Mouse (Mus musculus) thymus, postnatal 36 days (tissue): ENCODE measurements around the gene Mup4.
"Not testable (repeated sequence)": the region's sequence is repeated elsewhere in the genome, so short reads cannot be mapped to it uniquely, and the experiment has no call there.

Experiments used
- DNase-seq, 2 experiments: peaks; one replicate each; pipeline ENCODE4 v3.0.0; 2022; ENCODE audit warnings: mixed read lengths in 2 of 2

The Mup4 gene

DNA sequence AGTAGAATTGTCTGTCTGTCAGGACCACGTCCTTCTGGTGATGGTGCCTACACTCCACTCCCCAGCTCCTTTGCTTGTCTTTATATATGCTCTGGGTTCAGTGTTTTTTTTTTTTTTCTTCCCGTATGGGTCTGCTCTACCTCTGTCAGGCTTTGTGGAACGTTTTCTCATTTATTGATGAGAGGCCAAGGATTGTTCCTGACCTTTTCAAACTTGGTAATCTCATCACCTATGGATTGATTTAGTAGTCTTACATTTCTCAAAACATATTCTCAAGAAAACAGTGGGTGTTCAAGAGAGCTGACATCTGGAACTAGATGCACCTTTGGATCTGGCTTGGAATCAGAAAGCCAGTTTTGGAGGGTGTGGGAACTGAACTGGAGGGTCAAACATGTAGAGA, at the start of gene Mup4:
TSS of gene Mup4 (minus strand) at position 101 of the 400 bp plus-strand sequence.
- DNase-seq, result no peak

DNA sequence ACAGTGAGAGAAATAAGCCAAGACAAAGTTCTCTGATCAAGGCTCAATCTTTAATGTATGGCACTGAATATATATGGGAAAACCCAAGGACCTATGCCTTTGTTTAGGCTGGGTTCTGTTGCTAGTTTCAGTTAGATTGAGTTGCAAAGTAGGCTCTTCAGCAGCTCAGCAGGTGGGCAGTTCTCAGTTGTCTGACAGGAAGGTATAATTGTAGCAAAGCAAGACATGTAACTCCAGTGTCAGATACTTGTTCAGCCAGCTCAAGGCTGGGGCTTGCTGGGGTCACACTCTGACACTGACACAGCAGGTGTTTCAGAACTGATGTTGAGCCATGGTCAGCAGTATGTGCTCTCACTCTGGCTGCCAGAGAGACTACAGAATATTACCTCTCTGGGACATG, 37.4 kb upstream of the Mup4 start:
- not testable (repeated sequence) for DNase-seq

DNA sequence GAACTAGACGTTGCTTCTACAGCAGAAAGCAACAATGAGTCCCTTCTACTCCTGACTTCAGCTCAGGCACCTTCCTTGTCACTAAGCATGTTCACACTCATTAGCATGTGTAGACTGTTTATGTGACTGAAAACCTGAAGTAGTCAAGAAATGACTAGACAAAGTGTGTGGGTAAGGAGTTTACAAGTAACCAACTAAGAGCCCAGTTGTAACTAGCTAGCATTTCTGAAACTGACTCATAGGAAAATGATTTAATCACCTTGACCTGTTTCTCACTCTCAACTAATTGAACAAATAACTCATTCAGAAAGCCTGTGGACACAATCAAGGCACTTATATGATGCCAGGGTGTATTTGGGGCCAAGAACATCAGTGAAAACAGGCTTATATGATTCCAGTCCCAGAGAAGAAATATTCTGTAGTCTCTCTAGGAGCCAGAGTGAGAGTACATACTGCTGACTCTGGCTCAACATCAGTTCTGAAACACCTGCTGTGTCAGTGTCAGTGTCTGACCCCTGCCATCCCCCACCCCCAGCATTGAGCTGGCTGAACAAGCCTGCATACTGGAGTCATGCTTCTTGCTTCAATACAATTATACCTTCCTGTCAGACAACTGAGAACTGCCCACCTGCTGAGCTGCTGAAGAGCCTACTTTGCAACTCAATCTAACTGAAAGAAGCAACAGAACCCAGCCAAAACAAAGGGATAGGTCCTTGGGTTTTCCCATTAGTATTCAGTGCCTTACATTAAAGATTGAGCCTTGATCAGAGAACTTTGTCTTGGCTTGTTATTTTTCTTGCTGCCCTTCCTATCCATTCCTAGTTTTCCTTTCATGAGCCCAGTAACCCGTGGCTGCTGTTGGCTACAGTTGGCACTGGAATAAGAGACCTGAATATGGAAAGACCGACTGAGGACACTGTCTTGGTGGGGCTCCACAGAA, 3.2 kb upstream of the Mup4 start, which contains the start of gene Mup6:
TSS of gene Mup6 (plus strand) at position 890 of the 940 bp plus-strand sequence.
- no peak for DNase-seq

GRCm38 (mm10) chr4:59937543-59937942, 23.0 kb downstream of the Mup4 start:
- no peak for DNase-seq

GRCm38 (mm10) chr4:59932505-59933281, 27.8 kb downstream of the Mup4 start:
- DNase-seq, result peak; percentile 16 to 27

- peak; percentile 79 to 84 for DNase-seq
Observed at GRCm38 (mm10) chr4:59928347-59928746, 32.2 kb downstream of the Mup4 start.

GRCm38 (mm10) chr4:59927666-59928065, 32.8 kb downstream of the Mup4 start:
- DNase-seq, result no peak

DNA sequence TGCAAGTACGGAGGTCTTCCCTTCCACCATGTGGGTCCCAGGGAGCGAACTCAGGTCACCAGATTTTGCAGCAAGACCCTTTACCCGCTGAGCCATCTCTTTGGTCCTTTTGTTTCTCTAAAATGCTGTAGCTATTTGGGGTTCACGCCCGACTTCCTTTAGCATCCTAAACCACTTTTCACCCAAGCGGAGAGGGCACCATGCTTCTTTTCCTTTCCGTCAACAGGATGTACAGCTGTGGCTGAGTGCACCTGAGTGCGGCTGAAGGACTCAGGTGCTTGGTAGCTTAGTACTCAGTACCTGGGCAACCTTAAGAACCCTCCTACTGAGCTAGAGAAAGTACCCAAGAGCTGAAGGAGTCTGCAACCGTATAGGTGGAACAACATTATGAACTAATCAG, 35.4 kb downstream of the Mup4 start:
- DNase-seq, result peak; percentile 31 to 51

GRCm38 (mm10) chr4:59917966-59918365, 42.5 kb downstream of the Mup4 start:
- DNase-seq, result no peak

GRCm38 (mm10) chr4:59914608-59915403, 45.7 kb downstream of the Mup4 start, which contains the start of gene Slc46a2:
Gene Slc46a2, minus strand, starts transcription at chr4:59915056.
- DNase-seq, result no peak

- no peak for DNase-seq
Observed at GRCm38 (mm10) chr4:59908785-59909184, 51.7 kb downstream of the Mup4 start.

DNA sequence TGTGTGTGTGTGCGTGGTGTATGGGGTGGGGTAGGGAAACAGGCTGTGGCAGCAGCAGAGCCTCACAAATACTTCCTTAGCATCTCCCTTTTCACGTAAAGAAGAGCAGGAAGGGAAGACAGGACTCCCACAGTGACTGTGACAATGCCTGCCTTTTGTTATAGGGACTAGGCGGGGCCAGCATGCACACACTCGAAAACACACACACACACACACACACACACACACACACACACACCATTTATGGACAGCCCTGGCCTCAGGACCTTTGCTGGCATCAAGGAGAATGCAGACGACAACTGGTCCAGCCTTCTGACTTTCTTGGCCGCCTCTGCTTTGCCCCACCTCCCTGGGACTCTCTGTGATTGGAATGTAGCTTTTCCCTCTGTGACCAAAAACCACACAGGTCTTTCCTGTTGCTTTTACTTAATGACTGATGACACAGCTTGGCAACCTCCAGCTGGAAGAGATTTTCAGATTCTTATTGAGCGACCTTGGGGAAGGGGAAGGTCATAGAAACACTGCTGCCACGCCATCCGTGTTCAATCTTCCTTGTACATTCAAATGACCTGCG, 52.8 kb downstream of the Mup4 start:
- DNase-seq, result no peak

DNA sequence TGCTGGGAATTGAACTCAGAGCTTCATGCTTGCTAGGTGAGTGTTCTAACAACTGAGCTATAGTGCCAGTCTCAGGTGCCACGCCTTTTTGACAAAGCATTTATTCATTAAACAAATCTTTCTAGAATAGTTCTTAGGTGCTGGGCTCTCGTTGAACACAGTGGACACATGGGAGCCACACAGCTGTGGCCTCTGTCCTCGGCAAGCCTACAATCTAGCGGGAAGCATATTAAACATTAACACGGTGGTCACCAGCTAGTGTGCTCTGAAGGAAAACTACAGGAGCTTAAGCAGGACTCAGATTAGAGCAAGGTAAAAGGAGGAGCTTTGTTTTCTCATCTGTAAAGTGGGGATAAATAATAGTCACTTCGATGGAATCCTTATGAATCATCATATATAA, 53.4 kb downstream of the Mup4 start:
- DNase-seq, result no peak
